Mouse (Mus musculus): Measurements from ENCODE around the gene Timm50. TPM values are rescaled to one million over a fixed set of nuclear protein-coding genes. Genes with fewer than 3 reads are reported as not detected.
A peak's percentile ranks its signal among the peaks of the same experiment; 100 is the strongest.

Timm50 gene
- total and polyA plus RNA-seq, 3 experiments: 86.3 to 145 (median 126) TPM

GRCm38 (mm10) chr7:28277615-28278278, 34.1 kb downstream of the Timm50 start, which contains the start of gene Eid2b (continued):
- TF ChIP-seq MEF2A (IDR thresholded peaks at IDR 0.05; ENCODE audit: borderline replicate concordance, low read depth, low read length) (peak; percentile 17; the same call in 1 of the 2 replicates), POLR2A (IDR thresholded peaks at IDR 0.05; ENCODE audit: low read depth, low read length) (peak; percentile 74), POLR2AphosphoS2 (IDR thresholded peaks at IDR 0.05; ENCODE audit: low read depth, low read length) (no peak), GABPA (IDR thresholded peaks at IDR 0.05; ENCODE audit: insufficient replicate concordance, low read depth, low read length) (no peak), ELF1 (IDR thresholded peaks at IDR 0.05; ENCODE audit: low read depth, low read length) (peak; percentile 41), JUND (conservative IDR thresholded peaks at IDR 0.05; ENCODE audit: low read depth, low read length) (no peak), JUN (IDR thresholded peaks at IDR 0.05; ENCODE audit: insufficient read depth, low read depth, low read length) (no peak), USF1 (IDR thresholded peaks at IDR 0.05; ENCODE audit: low read depth, low read length) (no peak), ZMIZ1 (IDR thresholded peaks at IDR 0.05; ENCODE audit: low read depth, low read length) (no peak), CTCF (conservative IDR thresholded peaks at IDR 0.05 in 1 of 2, IDR thresholded peaks at IDR 0.05 in 1 of 2; ENCODE audit: low read depth in 2 of 2, low read length in 2 of 2) (peak; percentile 33 to 92; a peak in 3 of 4 replicates)

- in situ Hi-C loops (cut with MboI; ENCODE audit: low pct_ligation_motif_present, low pct_unique_long_range_greater_than_20kb, low sequenced_read_pairs) (no loop called here), dilution Hi-C loops (cut with MboI; ENCODE audit: extremely low pct_ligation_motif_present, extremely low pct_unique_long_range_greater_than_20kb, low sequenced_read_pairs) (no loop called here)
- H3K27ac ChIP-seq (ENCODE audit: insufficient read depth, low read depth): no peak overlapping the region
- DNase-seq (ENCODE audit: extremely low read depth): no peak
- H3K9me3 ChIP-seq (replicated peaks; ENCODE audit: low read length): peaks cover 4% of the 10 kb centered on the region
- H3K79me2 ChIP-seq (replicated peaks; ENCODE audit: control insufficient read depth, extremely low read depth, insufficient read depth, poor library complexity, severe bottlenecking): no peaks in the 10 kb centered on the region
- no peak overlapping the region for H3K4me3 ChIP-seq (replicated peaks in 1 of 3; ENCODE audit: low read depth in 2 of 3, low read length in 2 of 3, poor library complexity in 1 of 3)
- no peak for TF ChIP-seq MAZ (IDR thresholded peaks at IDR 0.05; ENCODE audit: low read depth, low read length)
- TF ChIP-seq TBP (conservative IDR thresholded peaks at IDR 0.05; ENCODE audit: low read depth, low read length): no peak
- TF ChIP-seq NELFE (IDR thresholded peaks at IDR 0.05; ENCODE audit: low read depth, low read length): no peak
- no peak for TF ChIP-seq E2F4 (IDR thresholded peaks at IDR 0.05; ENCODE audit: insufficient replicate concordance, low read depth, low read length)
- no peak for TF ChIP-seq HCFC1 (IDR thresholded peaks at IDR 0.05; ENCODE audit: low read depth, low read length)
- no peak for TF ChIP-seq PAX5 (IDR thresholded peaks at IDR 0.05; ENCODE audit: low read length)
- no peak for TF ChIP-seq JUN (IDR thresholded peaks at IDR 0.05; ENCODE audit: insufficient read depth, low read depth, low read length)
- TF ChIP-seq POLR2A (IDR thresholded peaks at IDR 0.05; ENCODE audit: low read depth, low read length): no peak
- no peak for TF ChIP-seq ELF1 (IDR thresholded peaks at IDR 0.05; ENCODE audit: low read depth, low read length)
- TF ChIP-seq ETS1 (conservative IDR thresholded peaks at IDR 0.05; ENCODE audit: low read depth, low read length): no peak
- no peak for TF ChIP-seq USF2 (conservative IDR thresholded peaks at IDR 0.05; ENCODE audit: low read depth, low read length)
- H3K4me2 ChIP-seq (ENCODE audit: insufficient read depth, low read depth, poor library complexity, severe bottlenecking): no peak overlapping the region
- H3K4me1 ChIP-seq (ENCODE audit: control insufficient read depth in 1 of 2, insufficient read depth in 2 of 2): peaks cover 0 to 2% of the 10 kb centered on the region in 2 experiments; a peak in 1 of 4 replicates
- H3K9ac ChIP-seq (ENCODE audit: insufficient read depth, low read depth): no peak overlapping the region
- peaks cover 31% of the 10 kb centered on the region for H3K27me3 ChIP-seq (replicated peaks)
- H3K36me3 ChIP-seq (replicated peaks in 1 of 2; ENCODE audit: control insufficient read depth in 1 of 2, insufficient read depth in 1 of 2, low read length in 1 of 2): no peaks in the 10 kb centered on the region
These were observed 34.6 kb downstream of the Timm50 start for GRCm38 (mm10) chr7:28277237-28277614.

Data from CH12.LX (cell line).